Mouse (Mus musculus) brain, embryonic 14.5 days (tissue): Measurements from ENCODE around the gene Spata2l.

Experiments used
- CTCF ChIP-seq: fragments of 200-500 bp; IDR thresholded peaks from 2 replicates; pipeline ENCODE4 v1.5.1; 2012; ENCODE audit warnings: inconsistent platforms, mild to moderate bottlenecking, moderate library complexity, borderline replicate concordance; ENCODE audit not compliant: insufficient read depth, insufficient read length; ENCODE audit errors: extremely low read depth
- POLR2A ChIP-seq: fragments of 200-500 bp; IDR thresholded peaks from 2 replicates; pipeline ENCODE4 v1.6.1; 2012; ENCODE audit warnings: mild to moderate bottlenecking, inconsistent platforms, borderline replicate concordance; ENCODE audit not compliant: poor library complexity, insufficient read depth, insufficient read length, severe bottlenecking; ENCODE audit errors: extremely low read depth

- TF ChIP-seq CTCF (no peak), POLR2A (no peak)
Observed at GRCm38 (mm10) chr8:123220917-123221316, 15.1 kb downstream of the Spata2l start.
